Mouse (Mus musculus) embryo, embryonic 10.5 days (tissue): ENCODE results near the gene Etv6.

Experiments used
- DNase-seq: peaks from one replicate; pipeline ENCODE4 v3.0.0-alpha.2; 2015; ENCODE audit warnings: low spot score

Etv6 gene

DNA sequence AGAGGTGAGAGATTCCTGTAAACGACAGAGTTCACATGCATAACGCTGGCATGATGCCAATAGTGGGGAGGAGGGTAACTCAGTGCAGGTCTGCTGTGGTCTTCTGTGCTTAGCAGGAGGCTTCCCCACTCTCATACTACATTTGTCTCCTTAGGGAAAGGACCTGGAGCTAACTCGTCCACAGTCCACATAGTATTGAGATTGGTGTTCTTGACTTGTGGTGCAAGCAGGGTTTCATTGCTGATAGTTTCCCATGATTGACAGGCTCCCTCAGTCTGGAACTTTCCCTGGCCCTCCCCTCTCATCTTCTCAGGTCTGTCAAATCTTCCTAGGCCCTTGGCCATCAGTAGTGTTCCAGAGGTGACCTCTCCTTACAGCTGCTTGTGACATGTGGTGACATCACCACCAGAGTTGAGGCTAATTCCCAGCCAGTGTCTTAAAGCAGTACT lies 108.2 kb downstream of the Etv6 start:
- no peak for DNase-seq

DNA sequence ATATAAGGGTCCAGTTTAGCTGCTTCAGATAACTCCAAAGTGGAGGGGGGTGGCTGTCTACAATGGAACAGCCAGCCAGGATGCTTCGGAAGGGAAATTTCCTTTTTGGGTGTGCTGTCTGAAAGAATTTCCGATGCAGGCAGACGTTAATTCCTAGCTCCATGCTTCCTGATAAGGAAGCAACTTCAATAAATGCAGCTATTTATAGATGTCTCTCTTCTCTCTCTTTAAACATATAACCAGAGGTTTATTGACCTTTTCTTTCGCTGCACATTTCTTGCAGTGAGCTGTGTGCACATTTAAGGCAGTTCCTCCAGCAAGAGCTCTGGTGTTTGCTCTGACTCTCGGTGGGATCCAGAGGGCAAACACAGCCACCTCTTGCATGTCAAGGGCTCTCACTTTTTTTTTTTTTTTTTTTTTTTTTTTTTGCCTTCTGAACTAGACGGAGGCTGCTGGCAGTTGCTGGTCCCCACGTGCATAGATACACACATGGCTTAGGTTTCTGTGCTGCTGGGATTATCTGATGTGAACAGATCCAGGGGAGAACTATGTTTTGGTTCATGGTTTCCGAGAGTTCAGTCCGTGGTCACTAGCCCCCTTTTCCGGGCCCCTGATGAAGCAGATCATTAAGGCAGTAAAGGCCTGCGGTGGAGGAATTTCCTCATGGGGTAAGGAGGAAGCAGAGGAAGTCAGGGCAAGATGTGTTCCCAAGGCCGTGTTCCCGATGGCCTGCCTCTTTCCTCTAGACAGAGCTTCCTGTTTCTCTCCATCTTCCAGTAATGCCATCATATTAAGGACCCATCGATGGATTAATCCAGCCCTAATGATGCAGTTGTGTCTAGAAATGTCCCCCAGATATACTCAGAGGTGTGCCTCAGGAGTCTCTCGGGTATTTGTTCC lies 109.0 kb downstream of the Etv6 start:
- no peak for DNase-seq

DNA sequence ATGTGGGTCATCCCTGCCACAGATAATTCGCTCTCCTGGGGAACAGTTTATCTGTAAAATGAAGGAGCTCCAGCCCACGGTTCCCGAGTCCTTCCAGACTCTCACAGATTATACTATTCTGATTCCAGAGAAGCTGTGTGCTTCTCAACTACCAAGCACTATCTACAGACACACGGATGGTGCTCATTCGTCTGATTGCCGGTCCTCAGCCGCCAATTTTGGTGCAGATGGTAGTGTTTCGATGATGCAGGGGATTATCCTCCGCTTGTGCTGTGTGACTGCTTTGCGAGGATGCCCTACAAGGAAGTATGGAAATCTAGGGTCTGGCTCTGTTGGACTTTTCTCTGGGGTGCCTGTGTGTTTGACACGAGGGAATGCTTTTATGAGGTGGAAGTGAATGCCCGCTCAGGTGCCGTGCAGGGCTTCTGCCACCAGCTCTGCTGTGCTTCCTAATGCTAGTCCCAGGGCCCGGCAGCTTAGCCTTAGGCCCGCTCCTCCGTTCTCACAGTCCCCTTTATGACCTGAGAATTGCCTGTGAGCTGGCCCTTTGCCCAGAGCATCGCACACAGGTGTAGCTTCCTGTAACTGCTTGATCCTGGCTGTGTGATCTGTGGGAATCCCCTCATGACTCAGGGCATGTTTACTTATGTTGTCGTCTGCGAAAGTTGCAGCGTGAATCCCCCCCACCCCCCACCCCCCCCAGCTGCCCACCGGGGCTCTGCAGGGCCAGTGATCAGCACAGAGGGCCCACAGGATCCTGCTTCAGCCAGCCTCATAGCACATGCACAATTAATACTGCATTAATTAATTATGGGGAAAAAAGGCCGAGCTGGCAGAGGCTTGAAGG lies 112.3 kb downstream of the Etv6 start:
- DNase-seq, result no peak

DNA sequence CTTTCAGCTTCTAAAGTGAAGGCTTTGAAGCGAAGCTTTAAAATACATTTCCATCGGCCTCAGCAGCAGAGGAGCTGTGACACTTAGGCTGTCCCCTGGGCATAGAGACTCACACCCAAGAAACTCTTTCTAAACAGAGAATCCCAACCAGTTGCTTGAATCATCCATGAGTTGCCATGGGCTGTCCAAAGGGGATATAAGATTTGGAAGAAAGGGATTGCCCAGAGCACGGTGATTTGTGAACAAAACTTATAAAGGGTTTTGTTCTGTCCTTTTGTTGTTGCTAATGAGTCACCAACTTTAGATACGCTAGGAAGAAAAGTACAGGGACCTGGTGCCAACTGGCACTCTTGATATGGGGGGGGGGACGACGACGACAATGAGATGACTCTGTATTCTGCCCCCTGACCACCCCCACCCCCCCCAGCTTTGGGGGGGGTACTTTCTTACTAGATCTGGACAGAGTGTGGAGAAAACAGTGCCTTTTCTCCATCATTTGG lies 113.0 kb downstream of the Etv6 start:
- DNase-seq, result no peak

DNA sequence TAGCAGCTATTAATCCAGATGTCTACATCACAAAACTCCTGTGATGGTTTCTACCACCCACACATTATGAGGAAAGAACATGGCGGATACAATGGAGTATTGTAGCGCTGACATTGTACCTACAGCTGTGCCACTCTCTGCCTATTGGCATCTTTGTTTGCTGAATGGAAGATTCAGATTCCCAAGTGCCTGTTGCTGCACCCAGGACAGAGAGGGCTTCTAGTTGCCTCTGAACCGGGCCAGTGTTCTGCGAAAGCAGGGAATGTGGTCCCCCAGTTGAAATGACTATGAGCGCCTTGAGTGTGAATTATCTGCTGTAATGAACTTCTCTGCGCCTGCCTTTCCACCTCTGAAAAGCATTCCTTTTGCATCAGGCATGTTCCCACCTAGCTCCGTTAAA lies 114.1 kb downstream of the Etv6 start:
- DNase-seq, result no peak

DNA sequence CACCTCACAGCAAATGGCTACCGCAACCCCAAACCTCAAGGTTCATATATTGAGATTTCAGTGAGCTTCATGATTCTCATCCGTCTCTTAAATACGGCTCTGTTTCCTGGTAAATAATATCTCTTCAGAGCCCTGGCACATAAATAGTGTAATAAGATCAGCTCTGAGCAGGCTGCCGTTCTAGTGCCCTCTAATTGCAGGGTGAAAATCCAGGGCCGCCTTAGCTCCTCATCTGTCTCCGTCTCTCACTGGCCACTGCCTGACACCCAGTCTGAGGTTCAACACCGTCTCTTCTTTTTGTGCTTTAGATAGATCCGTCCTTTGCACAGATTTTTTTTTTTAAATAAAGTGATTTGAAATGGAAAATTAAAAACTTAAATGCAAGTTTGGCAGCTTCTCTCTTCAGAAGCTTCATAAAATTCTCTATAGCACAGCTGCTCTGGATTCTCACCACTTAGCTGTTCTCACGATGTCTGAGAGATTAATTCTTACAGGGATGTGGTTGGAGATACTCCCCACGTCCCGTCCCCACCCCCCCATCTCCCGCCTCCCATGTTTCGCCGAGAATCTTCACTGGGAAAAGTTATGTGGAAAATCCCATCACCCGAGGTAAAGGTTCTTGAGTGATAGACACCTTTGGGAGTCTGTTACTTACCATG lies 115.7 kb downstream of the Etv6 start:
- no peak for DNase-seq

DNA sequence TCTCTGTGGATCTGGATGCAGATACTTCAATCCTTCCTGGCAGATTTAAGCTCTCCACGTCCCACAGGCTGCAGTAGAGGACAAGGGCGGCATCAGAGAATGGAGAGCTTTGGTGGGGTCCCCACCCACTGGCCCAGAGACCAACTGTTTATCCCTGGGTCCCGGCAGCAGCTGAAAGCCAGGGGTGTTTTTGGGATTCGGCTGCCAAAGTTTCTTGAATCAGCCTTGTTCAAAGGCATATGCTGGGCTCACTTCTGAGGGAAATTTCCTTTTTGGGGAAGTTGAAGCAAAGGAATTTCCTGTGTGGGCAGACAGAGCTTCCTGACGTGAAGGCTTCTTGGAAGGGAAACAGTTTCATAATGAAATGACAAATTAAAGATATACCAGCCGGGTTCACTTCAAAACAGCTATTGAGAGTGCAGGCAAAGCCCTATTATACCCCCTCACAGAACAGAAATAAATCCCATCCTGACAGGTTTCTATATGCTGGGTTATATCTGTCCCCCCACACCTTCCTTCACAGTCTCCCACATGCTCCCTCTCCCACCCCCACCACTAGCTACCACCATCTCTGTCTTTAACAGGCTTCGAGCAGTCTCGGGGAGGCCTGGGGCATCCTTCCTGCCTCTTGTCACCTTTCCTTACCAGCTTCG lies 116.5 kb downstream of the Etv6 start:
- DNase-seq, result no peak

DNA sequence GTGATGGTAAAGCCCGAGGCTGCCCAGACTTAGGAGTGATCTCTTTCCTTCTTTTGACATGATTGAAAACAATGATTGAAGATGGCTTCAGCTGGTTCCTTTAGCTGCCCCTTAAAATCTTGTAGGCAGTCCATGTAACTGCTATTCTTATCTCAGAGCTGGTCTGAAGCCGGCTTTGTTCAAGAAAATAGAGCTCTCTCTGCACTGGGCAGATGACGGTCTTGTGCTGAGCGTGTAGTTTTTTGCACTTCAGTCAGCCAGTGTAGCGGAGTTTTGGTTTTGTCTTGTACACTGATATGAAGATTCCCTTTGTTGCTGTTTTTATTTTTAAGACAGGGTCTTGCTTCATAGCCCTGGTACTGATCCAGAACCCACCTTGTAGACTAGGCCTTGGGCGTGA lies 117.0 kb downstream of the Etv6 start:
- no peak for DNase-seq

DNA sequence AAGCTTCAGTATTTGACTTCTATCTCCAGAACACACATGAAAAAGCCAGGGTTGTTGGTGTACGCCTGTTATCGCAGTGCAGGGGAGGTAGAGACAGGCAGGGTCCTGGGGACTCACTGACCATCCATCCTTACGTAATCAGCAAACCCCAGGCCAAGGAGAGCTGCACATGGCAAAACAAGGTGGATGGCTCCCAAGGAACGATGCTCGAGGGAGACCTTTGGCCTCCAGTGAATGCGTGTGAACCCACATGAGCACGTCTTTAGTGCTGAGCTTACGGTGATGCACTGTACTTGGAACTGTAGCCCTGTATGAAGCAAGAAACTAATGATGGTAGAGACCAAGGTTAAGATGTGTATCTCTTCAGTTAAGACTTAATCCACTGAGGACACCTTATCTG lies 119.2 kb downstream of the Etv6 start:
- no peak for DNase-seq

DNA sequence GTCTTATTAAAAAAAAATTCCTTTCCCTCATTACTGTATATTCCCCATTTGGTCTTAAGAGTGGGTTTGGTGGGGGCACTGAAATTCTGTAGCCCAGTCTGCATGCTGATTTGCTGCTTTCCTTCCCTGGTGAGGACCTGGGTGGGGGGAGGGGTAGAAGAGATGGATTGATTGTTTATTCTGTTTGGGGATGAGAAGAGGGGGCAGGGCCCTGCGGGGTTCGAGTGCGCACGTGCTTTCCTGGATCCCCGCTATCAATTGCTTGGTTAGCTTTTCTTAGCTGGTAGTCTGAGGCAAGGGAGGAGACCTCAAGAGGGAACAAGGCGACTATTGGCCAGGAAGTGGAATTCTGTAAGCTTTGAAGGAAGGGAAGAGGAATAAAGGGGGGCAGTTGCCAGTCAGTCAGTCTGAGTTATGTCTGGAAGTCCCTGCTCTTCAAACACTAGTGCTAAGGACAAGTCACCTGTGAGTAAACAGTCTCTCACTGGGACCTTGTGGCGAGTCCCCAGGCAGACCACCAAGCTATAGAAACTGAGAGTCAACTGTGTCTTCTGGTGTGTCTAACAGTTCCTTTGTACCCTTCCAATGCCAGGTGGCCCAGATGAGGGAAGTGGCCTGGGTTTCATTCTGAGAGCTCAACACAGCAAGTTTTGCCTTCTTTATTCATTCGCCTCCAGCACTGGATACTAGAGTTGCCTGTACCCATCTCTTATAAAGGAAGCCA lies 120.6 kb downstream of the Etv6 start:
- DNase-seq, result peak; percentile 45

DNA sequence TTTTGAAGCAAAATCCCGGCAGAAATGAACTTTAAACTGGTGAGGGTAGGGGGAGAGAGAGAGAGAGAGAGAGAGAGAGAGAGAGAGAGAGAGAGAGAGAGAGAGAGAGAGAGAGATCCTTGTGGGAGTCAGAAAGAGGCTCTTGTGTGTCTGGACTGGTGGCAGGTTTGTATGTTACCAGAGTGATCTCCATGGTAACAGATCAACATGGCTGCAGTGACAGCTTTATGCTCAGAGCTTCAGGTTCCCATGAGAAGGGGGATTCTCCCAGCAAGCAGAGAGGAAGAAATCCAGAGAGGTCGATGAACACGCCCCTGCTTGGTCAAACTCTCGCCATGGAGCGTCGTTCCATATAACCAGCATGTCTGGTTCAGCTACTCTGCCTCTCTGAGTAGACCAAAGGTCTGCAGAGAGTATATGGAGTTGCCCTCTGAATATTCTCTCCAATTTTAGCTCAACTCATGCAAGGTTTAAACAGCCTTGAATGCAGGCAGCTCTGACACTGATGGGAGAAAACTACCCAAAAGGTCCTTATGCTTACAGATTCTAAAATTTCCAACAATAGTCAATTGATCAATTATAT lies 122.1 kb downstream of the Etv6 start:
- peak; percentile 63 for DNase-seq

DNA sequence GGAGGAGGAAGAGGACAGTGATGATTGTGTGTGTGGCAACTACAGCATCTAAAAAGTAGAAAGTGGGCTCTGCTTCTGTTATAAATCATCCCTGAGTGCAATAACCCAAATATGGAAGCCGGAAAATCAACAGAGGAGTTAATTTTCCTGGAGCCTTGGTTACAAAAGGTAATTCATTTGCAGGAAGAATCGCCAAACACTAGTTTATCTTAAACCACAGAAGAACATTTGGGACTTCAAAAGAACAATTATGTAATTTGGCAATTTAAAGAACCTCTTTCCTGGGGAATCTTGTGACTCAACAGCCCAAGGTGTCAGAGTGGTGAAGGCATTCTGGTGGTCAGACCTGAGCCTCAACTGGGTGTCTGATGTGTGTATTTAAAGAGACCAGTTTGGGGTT lies 122.7 kb downstream of the Etv6 start:
- no peak for DNase-seq

DNA sequence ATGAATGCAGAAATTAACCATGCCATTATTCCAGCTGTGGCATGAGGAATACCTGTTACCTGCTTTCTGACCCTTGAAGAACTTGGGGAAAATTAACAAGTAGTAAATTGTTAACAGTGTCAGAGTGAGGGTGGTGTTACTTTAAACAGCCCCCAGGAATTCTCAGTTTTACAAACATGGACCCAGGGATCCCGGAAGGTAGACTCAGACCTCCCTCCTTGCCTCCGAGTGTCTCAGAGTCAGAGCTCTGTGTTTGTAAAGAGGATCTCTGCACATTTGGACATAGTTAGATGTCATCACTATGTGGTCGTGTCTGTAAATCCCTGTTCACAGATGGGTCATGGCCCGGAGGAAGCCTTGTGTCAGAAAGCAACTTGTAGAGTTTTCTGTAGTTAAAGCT lies 124.2 kb downstream of the Etv6 start:
- DNase-seq, result no peak

DNA sequence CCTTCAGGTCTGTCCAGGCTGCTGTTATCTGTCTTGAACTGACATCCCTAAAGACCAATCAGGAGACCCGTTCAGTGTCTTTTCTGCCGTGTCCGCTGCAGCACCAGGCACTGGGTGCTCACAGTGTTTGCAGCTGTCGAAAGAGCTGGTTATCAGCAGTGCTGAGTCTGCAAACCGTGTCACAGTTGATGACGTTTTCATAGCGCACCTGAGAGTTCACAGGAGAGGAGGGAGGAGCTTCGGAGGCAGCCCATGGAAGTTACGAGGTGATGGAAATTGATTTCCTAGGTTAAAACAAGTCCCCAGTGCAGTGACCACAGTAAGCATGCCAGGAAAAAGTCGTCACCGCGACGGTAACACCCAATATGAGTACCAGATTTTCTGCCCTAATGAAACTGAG lies 125.5 kb downstream of the Etv6 start:
- DNase-seq, result no peak

DNA sequence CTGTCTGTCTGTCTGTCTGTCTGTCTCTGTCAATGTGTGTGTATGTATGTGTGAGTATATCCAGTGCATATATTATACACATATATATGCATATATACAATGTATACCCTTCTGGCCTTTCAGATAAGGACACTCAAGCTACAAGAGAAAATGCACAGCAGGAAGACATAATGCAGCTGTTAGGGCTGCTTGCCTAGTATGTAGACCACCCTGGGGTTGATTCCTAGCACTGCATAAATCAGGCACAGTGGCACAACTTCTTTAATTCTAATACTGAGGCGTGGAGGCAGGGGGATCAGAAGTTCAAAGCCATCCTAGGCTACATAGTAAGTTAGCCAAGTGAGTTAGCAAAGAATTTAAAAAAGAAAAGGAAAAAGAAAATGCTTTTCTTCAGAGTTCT lies 127.8 kb downstream of the Etv6 start:
- no peak for DNase-seq

DNA sequence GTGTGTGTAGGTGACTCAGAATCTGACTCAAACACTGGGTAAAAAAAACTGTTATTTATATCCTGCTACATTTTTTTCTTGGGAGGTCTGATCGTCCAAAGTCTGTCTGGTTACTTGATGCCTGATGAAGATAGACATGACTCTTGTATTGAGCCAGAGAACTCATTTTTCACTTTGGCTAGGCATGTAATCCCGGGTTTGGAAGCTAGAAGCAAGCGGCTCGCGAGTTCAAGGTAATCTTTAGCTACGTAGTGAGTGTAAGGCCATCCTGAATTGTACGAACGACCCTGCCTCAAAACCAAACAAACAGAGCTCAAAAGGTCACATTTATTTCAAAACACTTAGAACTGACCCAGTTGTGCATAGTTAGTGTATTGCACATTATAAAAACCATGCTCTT lies 128.9 kb downstream of the Etv6 start:
- no peak for DNase-seq

DNA sequence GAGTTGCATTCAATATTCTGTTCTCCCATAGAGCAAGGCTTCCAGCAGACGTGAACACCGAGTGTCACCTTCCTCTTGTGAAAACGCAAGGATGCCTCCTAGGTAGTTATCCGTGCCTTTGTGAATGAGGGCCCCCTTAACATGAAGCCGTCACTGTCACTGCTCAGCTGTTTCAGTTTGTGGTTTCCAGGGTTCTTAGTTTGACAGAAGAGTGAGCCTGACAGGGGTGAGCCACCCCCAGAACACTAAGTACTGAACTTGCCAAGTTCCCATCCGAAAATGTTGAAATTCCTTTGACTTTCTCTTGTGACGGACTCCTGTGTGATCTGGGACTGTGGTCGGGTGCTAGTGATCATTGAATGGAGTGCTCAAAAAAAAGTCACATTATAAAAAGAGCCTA lies 129.5 kb downstream of the Etv6 start:
- no peak for DNase-seq

DNA sequence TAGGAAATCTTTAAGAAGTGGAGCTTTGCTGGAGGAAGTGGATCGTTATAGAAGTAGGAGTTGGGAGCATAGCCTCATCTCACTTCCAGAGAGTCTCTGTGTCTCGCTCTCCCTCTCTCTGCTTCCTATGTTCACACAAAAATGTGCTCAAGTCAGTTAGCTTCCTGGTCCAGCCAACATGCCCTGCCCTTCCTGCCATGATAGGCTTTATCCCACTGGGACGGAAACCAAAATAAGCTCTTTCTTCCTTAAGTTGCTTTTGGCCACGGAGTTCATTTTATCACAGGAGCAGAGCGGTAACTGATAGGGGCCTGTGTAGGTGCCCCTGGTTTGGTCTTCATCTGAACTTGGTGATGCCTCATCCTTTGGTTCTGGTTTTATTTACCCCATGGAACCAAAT lies 132.5 kb downstream of the Etv6 start:
- DNase-seq, result no peak

DNA sequence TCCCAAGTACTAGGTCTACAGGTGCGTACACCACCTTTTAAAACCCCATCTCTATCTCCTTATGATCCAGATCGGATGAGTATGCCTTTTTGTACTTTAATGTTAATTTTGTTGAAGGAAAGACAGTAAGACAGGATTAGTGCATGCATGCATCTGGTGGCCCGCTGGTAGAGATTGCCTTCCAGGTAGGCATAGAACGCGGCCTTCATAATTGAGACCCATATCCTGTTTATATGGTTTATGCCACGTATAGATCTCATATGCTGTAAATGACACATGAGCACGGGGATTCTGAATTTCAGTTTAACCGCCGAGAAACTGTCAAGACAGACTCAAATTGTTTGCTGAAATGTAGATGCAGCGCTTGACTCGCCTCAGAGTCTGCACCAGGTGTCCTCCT lies 133.3 kb downstream of the Etv6 start:
- DNase-seq, result no peak

DNA sequence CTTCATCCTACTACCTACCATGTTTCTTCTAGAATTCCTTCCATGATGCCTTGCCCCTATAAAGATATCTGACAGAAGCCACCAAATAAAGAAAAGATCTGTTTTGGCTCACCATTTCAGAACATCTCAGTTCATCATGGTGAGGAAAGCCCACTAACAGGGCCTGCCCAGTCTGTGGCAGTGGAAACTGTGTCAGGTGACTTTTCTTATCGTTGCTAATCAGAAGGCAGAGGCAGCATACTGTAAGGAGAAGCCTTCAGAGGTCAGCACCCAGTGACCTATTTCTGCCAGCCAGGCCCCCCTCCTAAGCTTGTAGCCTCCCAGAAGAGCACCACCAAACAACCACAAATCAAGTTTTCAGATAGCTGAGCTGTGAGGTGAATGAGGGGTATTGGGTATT lies 135.7 kb downstream of the Etv6 start:
- no peak for DNase-seq
